Mouse (Mus musculus): ENCODE measurements around the gene Hist1h3b. TPM values are rescaled to one million over a fixed set of nuclear protein-coding genes. Genes with fewer than 3 reads are reported as not detected.
A peak's percentile ranks its signal among the peaks of the same experiment; 100 is the strongest.
"Not testable (repeated sequence)": the region's sequence is repeated elsewhere in the genome, so short reads cannot be mapped to it uniquely, and the experiment has no call there.

The Hist1h3b gene
- total RNA-seq, 2 experiments from 2014 or later, result 19.3 to 26.5 TPM

- intact Hi-C loops (cut with DNase I), result loop anchor here (5.0 to 10.0 kb wide), 4 partner anchors 167 to 1995 kb away; partner anchors contain the start of genes Hist1h2ag, Hist1h2ak, Hist1h2bj and Hist1h2bn
- DNase-seq (ENCODE audit: low spot score), result no peak
Observed at GRCm38 (mm10) chr13:23749563-23750121, 2.4 kb upstream of the Hist1h3b start.

DNA sequence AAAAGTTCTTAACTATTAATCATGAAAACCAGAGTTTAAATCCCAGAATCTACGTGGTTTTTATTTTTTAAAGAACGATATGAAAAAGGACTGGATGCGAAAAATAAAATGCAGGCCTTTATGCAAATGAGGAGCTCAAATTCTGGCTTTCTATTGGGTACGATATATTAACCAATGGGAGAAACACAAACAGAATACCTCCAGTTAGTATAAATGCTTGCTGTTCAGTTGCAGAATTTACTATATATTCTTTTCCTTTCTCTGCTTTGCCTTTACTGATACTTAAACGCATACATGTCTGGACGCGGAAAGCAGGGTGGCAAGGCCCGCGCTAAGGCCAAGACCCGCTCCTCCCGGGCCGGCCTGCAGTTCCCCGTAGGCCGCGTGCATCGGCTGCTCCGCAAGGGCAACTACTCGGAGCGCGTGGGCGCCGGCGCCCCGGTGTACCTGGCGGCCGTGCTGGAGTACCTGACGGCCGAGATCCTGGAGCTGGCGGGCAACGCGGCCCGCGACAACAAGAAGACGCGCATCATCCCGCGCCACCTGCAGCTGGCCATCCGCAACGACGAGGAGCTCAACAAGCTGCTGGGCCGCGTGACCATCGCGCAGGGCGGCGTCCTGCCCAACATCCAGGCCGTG lies 1.1 kb upstream of the Hist1h3b start, which contains the start of gene Hist1h2ab:
Gene Hist1h2ab (plus strand): TSS at position 288 of the 639 bp plus-strand sequence.
- not testable (repeated sequence) for DNase-seq (ENCODE audit: low spot score)
- intact Hi-C loops (cut with DNase I), result loop anchor here (5.0 to 10.0 kb wide), 3 partner anchors 169 to 1996 kb away; partner anchors contain the start of genes Hist1h2ak, Hist1h2bn, Hist1h4d and Hist1h4k

GRCm38 (mm10) chr13:23751478-23751956 lies 550 bp upstream of the Hist1h3b start:
- intact Hi-C loops (cut with DNase I), result loop anchor here (5.0 to 10.0 kb wide), 3 partner anchors 169 to 1997 kb away; partner anchors contain the start of genes Hist1h2ak, Hist1h2bn, Hist1h4d and Hist1h4k
- no peak for DNase-seq (ENCODE audit: low spot score)

DNA sequence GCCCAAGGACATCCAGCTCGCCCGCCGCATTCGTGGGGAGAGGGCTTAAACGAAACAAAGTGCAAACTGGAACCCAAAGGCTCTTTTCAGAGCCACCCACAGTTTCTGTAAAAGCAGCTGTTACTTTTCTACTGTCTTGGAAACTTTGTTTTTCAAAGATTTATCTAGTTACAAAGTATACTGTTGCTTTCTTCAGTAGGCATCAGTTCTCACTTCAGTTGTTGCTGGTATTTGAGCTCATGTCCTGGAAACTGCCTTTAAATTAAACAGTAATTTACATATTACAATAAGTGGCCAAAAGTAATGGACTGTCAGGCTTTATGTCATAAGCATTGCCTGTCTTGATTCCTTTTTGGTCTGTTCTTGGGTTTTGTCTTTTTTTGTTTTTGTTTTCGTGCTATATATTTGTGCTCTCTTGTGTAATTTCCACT lies 690 bp downstream of the Hist1h3b start:
- no peak for DNase-seq (ENCODE audit: low spot score)
- intact Hi-C loops (cut with DNase I), result loop anchor here (5.0 to 10.0 kb wide), 3 partner anchors 170 to 1998 kb away; partner anchors contain the start of genes Hist1h2ak, Hist1h2bn, Hist1h4d and Hist1h4k

GRCm38 (mm10) chr13:23753314-23754078 lies 1.4 kb downstream of the Hist1h3b start:
- DNase-seq (ENCODE audit: low spot score), result no peak
- intact Hi-C loops (cut with DNase I), result loop anchor here (5.0 to 10.0 kb wide), 3 partner anchors 171 to 1999 kb away; partner anchors contain the start of genes Hist1h2ak, Hist1h2bn, Hist1h4d and Hist1h4k

DNA sequence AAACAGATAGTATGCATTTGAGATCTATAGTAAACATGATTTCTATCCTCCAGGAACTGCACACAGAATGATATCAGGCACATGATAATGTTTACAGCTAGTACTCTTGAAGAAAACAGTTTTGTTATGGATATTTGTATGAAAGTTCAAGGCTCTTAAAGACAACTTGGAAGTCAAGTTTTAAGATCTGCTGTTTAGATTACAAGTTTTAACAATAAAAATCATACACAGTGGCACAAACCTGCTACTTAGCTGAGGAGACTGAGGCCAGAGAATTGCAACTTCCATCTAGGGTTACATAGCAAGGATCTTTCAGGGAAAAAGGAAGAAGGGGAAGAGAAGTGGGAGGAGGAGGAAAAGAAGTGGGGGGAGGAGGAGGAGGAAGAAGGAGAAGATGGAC lies 2.9 kb downstream of the Hist1h3b start:
- intact Hi-C loops (cut with DNase I), result loop anchor here (5.0 to 10.0 kb wide), 3 partner anchors 173 to 2000 kb away; partner anchors contain the start of genes Hist1h2ak, Hist1h2bn, Hist1h4d and Hist1h4k
- no peak for DNase-seq (ENCODE audit: low spot score)

- intact Hi-C loops (cut with DNase I), result loop anchor here (10.0 kb wide), 2 partner anchors 392 to 2002 kb away; partner anchors contain the start of genes Hist1h2ak, Hist1h2bn, Hist1h4k and Zfp322a
- peak; percentile 64 for DNase-seq (ENCODE audit: low spot score)
Observed at GRCm38 (mm10) chr13:23756790-23757189, 4.7 kb downstream of the Hist1h3b start, which contains the start of gene Hist1h4b. TSS of gene Hist1h4b (plus strand) at chr13:23757013.

DNA sequence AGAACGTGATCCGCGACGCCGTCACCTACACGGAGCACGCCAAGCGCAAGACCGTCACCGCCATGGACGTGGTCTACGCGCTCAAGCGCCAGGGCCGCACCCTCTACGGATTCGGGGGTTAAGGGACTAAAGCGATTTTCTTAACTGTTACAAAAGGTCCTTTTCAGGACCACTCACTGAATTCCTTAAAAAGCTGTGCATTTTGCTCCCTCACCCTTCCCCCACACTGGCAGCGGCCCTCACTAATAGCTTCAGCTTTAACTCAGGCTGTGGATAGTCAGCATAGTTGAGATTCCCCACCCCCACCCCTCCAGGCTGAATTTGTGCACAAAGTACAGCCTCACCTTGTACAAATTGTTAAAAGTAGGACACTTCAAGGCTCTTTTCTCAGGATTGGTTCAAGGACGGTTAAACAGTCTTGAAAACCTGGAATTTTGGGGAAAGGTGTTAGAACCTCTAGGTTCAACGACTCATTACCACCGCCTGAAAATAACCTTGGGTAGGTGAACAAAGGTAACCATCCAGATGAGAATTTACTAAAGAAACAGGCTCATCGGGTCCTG lies 5.2 kb downstream of the Hist1h3b start:
- DNase-seq (ENCODE audit: low spot score), result no peak
- intact Hi-C loops (cut with DNase I), result loop anchor here (10.0 kb wide), 2 partner anchors 392 to 2002 kb away; partner anchors contain the start of genes Hist1h2ak, Hist1h2bn, Hist1h4k and Zfp322a

DNA sequence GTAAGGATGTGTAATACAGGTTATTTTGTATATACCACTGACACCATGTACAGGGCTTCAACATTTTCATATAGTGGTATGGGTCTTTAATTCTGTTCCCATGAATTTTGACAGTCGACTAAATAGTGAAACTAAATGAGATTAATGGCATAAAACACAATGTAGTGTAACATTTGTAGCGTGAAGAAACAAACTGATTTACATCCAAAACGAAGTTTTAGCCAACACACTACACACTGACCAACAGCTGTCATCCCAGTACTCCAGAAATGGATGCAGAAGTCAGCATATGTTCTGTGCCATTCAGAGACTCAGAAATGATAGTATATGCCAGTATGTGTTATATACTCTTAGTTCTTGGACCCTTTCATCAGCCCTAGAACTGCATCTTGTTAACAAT lies 5.9 kb downstream of the Hist1h3b start:
- intact Hi-C loops (cut with DNase I), result loop anchor here (10.0 kb wide), 2 partner anchors 393 to 2003 kb away; partner anchors contain the start of genes Hist1h2ak, Hist1h2bn, Hist1h4k and Zfp322a
- no peak for DNase-seq (ENCODE audit: low spot score)

- no peak for DNase-seq (ENCODE audit: low spot score)
- intact Hi-C loops (cut with DNase I), result loop anchor here (10.0 kb wide), 2 partner anchors 395 to 2005 kb away; partner anchors contain the start of genes Hist1h2ak, Hist1h2bn, Hist1h4k and Zfp322a
Observed at GRCm38 (mm10) chr13:23759251-23759771, 7.2 kb downstream of the Hist1h3b start.

GRCm38 (mm10) chr13:23759916-23760239 lies 7.8 kb downstream of the Hist1h3b start:
- intact Hi-C loops (cut with DNase I), result loop anchor here (5.0 to 10.0 kb wide), 3 partner anchors 328 to 2005 kb away; partner anchors contain the start of genes Hist1h2ak, Hist1h2bn, Hist1h4k and Zfp322a
- DNase-seq (ENCODE audit: low spot score), result no peak

- intact Hi-C loops (cut with DNase I), result loop anchor here (5.0 kb wide), 1 partner anchor 328 kb away; no protein-coding TSS in a partner anchor
- DNase-seq (ENCODE audit: low spot score), result no peak
Observed at GRCm38 (mm10) chr13:23760240-23760971, 8.3 kb downstream of the Hist1h3b start.

GRCm38 (mm10) chr13:23760972-23761864 lies 9.2 kb downstream of the Hist1h3b start, which contains the start of gene Hist1h4a:
TSS of gene Hist1h4a (minus strand) at chr13:23761230.
- peak; percentile 95 for DNase-seq (ENCODE audit: low spot score)
- intact Hi-C loops (cut with DNase I), result loop anchor here (5.0 kb wide), 1 partner anchor 329 kb away; no protein-coding TSS in a partner anchor

DNA sequence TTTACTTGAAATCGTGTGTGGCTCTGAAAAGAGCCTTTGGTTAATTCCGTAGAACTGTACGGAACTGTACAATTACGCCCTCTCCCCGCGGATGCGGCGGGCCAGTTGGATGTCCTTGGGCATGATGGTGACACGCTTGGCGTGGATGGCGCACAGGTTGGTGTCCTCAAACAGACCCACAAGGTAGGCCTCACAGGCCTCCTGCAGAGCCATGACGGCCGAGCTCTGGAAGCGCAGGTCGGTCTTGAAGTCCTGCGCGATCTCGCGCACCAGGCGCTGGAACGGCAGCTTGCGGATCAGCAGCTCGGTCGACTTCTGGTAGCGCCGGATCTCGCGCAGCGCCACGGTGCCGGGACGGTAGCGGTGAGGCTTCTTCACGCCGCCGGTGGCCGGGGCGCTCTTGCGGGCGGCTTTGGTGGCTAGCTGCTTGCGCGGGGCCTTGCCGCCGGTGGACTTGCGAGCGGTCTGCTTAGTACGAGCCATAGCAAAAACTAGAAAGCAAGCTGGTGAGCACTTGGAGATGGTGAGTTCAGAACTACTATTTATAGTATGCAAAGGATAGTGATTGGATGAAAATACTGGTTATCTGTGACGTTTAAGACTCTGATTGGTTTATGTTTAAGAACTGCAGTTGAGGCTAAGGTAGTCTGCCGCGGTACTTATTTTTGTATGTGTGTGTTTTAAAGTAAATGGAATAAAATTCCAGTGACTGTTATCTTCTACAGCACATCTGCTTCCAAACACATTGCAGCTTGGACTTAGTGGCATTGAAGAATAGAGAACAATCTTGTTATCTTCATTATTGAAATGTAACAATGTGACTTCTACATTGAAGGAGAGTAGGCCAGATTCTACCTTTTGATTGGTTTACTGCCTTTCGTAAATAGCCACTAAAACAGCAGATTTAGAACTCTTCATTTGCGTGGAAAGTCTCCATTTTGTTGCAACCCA lies 10.1 kb downstream of the Hist1h3b start, which contains the start of gene Hist1h3a:
Gene Hist1h3a (minus strand): TSS at position 516 of the 951 bp plus-strand sequence.
- peak; percentile 16 for DNase-seq (ENCODE audit: low spot score)
- intact Hi-C loops (cut with DNase I), result loop anchor here (5.0 kb wide), 1 partner anchor 330 kb away; no protein-coding TSS in a partner anchor

DNA sequence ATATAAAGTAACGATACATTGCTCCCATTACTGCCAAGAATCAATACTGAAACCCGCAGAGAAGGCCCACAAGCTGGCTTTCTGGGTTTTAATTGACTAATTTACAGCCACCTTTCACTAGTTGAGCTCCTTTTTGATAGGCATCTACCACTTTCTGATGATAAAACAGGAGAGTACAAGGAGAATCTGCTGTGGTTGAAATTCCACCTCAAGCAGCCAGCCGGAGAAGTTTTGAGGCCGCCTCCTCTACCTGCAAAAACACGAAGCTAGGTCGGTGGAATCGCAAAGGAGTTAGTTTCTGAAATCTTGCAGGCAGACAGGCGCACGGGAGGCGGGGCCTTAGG lies 11.1 kb downstream of the Hist1h3b start:
- DNase-seq (ENCODE audit: low spot score), result no peak
- intact Hi-C loops (cut with DNase I), result loop anchor here (5.0 kb wide), 1 partner anchor 331 kb away; no protein-coding TSS in a partner anchor

All from heart, postnatal 25 days (tissue).